Mouse (Mus musculus) hindbrain, embryonic 10.5 days (tissue): ENCODE results near the gene Cfap54. TPM values are rescaled to one million over a fixed set of nuclear protein-coding genes. Genes with fewer than 3 reads are reported as not detected.

ENCODE experiments used
- DNase-seq: peaks from one replicate; pipeline ENCODE4 v3.0.0-alpha.2; 2017; ENCODE audit warnings: low spot score
- H3K27ac ChIP-seq: fragments of 300-500 bp; sonication (generic); 2 replicates; pipeline ENCODE4 v1.5.1; 2016; ENCODE audit warnings: mild to moderate bottlenecking, moderate library complexity
- H3K27me3 ChIP-seq: fragments of 300-500 bp; sonication (generic); 2 replicates; pipeline ENCODE4 v1.6.1; 2016; ENCODE audit warnings: mild to moderate bottlenecking; ENCODE audit not compliant: poor library complexity, insufficient read depth, severe bottlenecking
- H3K36me3 ChIP-seq: fragments of 300-500 bp; sonication (generic); 2 replicates; pipeline ENCODE4 v1.6.1; 2016; ENCODE audit warnings: mild to moderate bottlenecking, moderate library complexity
- H3K4me1 ChIP-seq: fragments of 300-500 bp; sonication (generic); replicated peaks from 2 replicates; pipeline ENCODE4 v1.6.1; 2016; ENCODE audit warnings: mild to moderate bottlenecking
- H3K4me3 ChIP-seq: fragments of 300-500 bp; sonication (generic); 2 replicates; pipeline ENCODE4 v1.5.1; 2016; ENCODE audit warnings: mild to moderate bottlenecking, moderate library complexity
- H3K9me3 ChIP-seq: fragments of 300-500 bp; sonication (generic); 2 replicates; pipeline ENCODE4 v1.6.1; 2016; ENCODE audit warnings: mild to moderate bottlenecking, moderate library complexity
- WGBS: fragments of 180-500 bp; shearing (Covaris S2); methylation state at CpG from one replicate; pipeline ENCODE4 v1.1.7; 2016; 5-methylcytosine and 5-hydroxymethylcytosine counted together
- polyA plus RNA-seq: library from polyadenylated mRNA; unstranded; fragments of >200 nt; fragmentation: Nextera tagmentation; extraction: Ambion mirVana; gene quantifications from 2 replicates; pipeline ENCODE4 v1.2.1, GENCODE M21; 2016

The Cfap54 gene
- polyA plus RNA-seq, 1 experiment from 2014 or later = 1.4 TPM

GRCm38 (mm10) chr10:92942848-92943645 is 138.4 kb downstream of the Cfap54 start:
- Histone ChIP-seq H3K4me1 (no peaks in the 10 kb centered on the region), H3K9me3 (no peaks in the 10 kb centered on the region), H3K27me3 (no peaks in the 10 kb centered on the region), H3K4me3 (no peak overlapping the region), H3K36me3 (no peaks in the 10 kb centered on the region), H3K27ac (no peak overlapping the region)
- DNase-seq = no peak
- WGBS = 80% methylated on average over 7 of the region's 7 CpGs

- H3K4me1 ChIP-seq = no peaks in the 10 kb centered on the region
- no peaks in the 10 kb centered on the region for H3K36me3 ChIP-seq
- no peak for DNase-seq
- no peaks in the 10 kb centered on the region for H3K9me3 ChIP-seq
- H3K4me3 ChIP-seq = no peak overlapping the region
- WGBS = 65% methylated on average over 1 of the region's 1 CpGs
- no peaks in the 10 kb centered on the region for H3K27me3 ChIP-seq
- no peak overlapping the region for H3K27ac ChIP-seq
These were observed 139.8 kb downstream of the Cfap54 start for GRCm38 (mm10) chr10:92941616-92942015.

DNA sequence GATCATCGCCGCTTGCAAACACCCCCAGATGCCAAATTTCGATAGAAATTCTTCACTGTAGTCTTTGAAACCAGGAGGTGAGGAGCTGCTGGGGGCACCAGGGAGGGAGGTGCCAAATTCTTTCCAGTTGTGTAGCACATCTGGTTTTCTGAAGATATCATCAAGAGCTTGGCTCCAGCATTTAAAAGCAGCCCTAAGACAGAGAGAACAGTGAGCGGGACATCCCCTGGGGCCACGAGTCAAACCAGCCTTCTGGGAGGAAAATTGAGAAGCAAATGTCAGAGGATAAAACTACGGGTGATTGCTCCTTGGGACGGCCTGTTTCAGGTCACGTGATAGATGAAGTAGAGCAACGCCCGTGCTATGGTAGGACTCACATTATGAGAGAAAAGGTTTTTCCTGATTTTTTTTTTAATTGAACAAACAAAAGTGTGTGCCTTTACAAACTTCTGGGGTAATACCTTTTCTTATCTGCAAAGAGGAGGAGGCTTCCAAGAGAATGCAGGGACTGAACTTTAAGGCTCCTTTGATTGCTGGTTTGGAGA is 143.6 kb downstream of the Cfap54 start:
- WGBS = 73% methylated on average over 10 of the region's 10 CpGs
- Histone ChIP-seq H3K27ac (no peak overlapping the region), H3K36me3 (no peaks in the 10 kb centered on the region)

DNA sequence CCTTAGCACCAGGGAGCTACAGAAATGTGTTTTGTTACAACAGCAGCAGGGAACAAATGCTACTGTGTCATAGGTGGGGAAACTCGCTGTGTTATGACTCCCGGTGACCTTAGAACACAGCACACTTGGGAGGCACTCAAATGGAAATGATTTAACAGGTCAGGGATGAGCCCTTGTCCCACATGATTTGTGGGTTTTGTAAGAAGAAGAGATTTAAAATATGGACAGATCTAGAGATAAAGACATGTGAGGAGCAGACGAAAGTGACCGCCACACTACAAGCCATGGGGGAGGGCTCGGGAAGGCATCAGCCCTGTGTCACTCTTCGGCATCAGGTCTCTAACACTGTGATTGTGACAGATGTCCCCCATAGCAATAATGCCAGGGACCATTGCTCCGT is 144.3 kb downstream of the Cfap54 start:
- Histone ChIP-seq H3K9me3 (no peaks in the 10 kb centered on the region), H3K4me3 (no peak overlapping the region), H3K27me3 (no peaks in the 10 kb centered on the region), H3K27ac (no peak overlapping the region), H3K36me3 (no peaks in the 10 kb centered on the region), H3K4me1 (no peaks in the 10 kb centered on the region)
- DNase-seq = no peak
- WGBS = 83% methylated on average over 7 of the region's 7 CpGs

More for the DNA sequence above, 143.6 kb downstream of the Cfap54 start:
- H3K4me3 ChIP-seq = no peak overlapping the region
- H3K4me1 ChIP-seq = no peaks in the 10 kb centered on the region
- H3K9me3 ChIP-seq = no peaks in the 10 kb centered on the region
- no peaks in the 10 kb centered on the region for H3K27me3 ChIP-seq
- peak; percentile 4 for DNase-seq

- Histone ChIP-seq H3K27me3 (no peaks in the 10 kb centered on the region), H3K9me3 (no peaks in the 10 kb centered on the region), H3K27ac (no peak overlapping the region), H3K36me3 (no peaks in the 10 kb centered on the region), H3K4me3 (no peak overlapping the region), H3K4me1 (no peaks in the 10 kb centered on the region)
- DNase-seq = no peak
- 48% methylated on average over 5 of the region's 5 CpGs for WGBS
These were observed 146.9 kb downstream of the Cfap54 start for GRCm38 (mm10) chr10:92934506-92934905.

- no peak overlapping the region for H3K4me3 ChIP-seq
- no peaks in the 10 kb centered on the region for H3K27me3 ChIP-seq
- no peak overlapping the region for H3K27ac ChIP-seq
- no peak for DNase-seq
- 86% methylated on average over 6 of the region's 6 CpGs for WGBS
- no peaks in the 10 kb centered on the region for H3K9me3 ChIP-seq
- no peaks in the 10 kb centered on the region for H3K4me1 ChIP-seq
- H3K36me3 ChIP-seq = no peaks in the 10 kb centered on the region
These were observed 147.8 kb downstream of the Cfap54 start for GRCm38 (mm10) chr10:92933616-92934015.

GRCm38 (mm10) chr10:92932464-92932863 is 149.0 kb downstream of the Cfap54 start:
- H3K27ac ChIP-seq = no peak overlapping the region
- no peaks in the 10 kb centered on the region for H3K36me3 ChIP-seq
- no peaks in the 10 kb centered on the region for H3K4me1 ChIP-seq
- no peaks in the 10 kb centered on the region for H3K9me3 ChIP-seq
- no peaks in the 10 kb centered on the region for H3K27me3 ChIP-seq
- DNase-seq = no peak
- WGBS = 96% methylated on average over 12 of the region's 12 CpGs
- H3K4me3 ChIP-seq = no peak overlapping the region

- Histone ChIP-seq H3K27me3 (no peaks in the 10 kb centered on the region), H3K4me1 (no peaks in the 10 kb centered on the region), H3K9me3 (no peaks in the 10 kb centered on the region), H3K36me3 (no peaks in the 10 kb centered on the region), H3K4me3 (no peak overlapping the region), H3K27ac (no peak overlapping the region)
- 68% methylated on average over 1 of the region's 1 CpGs for WGBS
- no peak for DNase-seq
These were observed 151.4 kb downstream of the Cfap54 start for GRCm38 (mm10) chr10:92930036-92930435.

DNA sequence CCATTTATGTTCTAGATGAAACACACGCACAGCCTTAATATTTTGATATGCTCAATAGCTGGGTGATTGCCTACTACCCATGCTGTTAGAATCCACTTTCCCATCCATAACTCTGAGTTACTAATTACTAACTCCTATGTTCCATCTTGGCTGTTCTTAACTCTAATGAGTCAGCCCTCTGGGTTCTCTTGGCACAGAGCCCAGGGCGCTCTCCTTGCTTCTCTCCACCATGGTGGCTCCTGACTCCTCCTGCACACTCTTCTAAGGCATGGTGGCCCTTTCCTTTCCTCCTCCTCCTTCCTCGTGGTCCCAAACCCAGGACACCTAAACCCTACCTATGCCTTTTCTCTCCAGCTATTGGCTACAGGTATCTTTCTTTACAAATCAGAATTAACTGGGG is 153.2 kb downstream of the Cfap54 start:
- no peaks in the 10 kb centered on the region for H3K4me1 ChIP-seq
- no peaks in the 10 kb centered on the region for H3K9me3 ChIP-seq
- H3K27ac ChIP-seq = no peak overlapping the region
- no peak overlapping the region for H3K4me3 ChIP-seq
- 84% methylated on average over 3 of the region's 3 CpGs for WGBS
- no peaks in the 10 kb centered on the region for H3K36me3 ChIP-seq
- no peaks in the 10 kb centered on the region for H3K27me3 ChIP-seq
- DNase-seq = no peak

GRCm38 (mm10) chr10:92918551-92918950 is 162.9 kb downstream of the Cfap54 start:
- Histone ChIP-seq H3K4me1 (no peaks in the 10 kb centered on the region), H3K27me3 (no peaks in the 10 kb centered on the region), H3K9me3 (no peaks in the 10 kb centered on the region), H3K4me3 (no peak overlapping the region), H3K27ac (no peak overlapping the region), H3K36me3 (no peaks in the 10 kb centered on the region)
- DNase-seq = no peak
- WGBS = 82% methylated on average over 1 of the region's 1 CpGs

- peaks cover 10% of the 10 kb centered on the region for H3K4me1 ChIP-seq
- no peak for DNase-seq
- no peak overlapping the region for H3K4me3 ChIP-seq
- whole genome bisulfite sequencing = 59% methylated on average over 6 of the region's 6 CpGs
- no peaks in the 10 kb centered on the region for H3K9me3 ChIP-seq
- H3K27me3 ChIP-seq = no peaks in the 10 kb centered on the region
- H3K27ac ChIP-seq = no peak overlapping the region
- no peaks in the 10 kb centered on the region for H3K36me3 ChIP-seq
These were observed 174.2 kb downstream of the Cfap54 start for GRCm38 (mm10) chr10:92907246-92907645.

DNA sequence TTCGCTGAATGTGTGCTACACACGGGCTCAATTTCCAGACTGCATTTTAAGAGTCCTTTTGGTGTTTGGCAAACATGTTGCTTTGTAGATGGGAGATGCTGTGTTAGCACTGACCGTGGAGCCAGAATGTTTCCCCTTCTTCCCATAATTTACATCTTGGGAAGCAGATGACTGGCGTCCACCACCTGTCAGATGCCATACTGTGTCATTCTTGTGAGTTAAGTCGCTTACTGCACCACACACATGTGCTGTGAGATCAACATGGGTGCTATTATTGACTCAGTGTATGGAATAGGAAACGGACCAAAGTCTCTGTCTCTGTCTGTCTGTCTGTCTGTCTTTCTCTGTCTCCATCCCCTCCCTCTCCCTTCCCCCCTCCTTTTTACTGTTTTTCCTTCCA is 193.0 kb downstream of the Cfap54 start:
- H3K27me3 ChIP-seq = no peaks in the 10 kb centered on the region
- no peak for DNase-seq
- WGBS = 88% methylated on average over 6 of the region's 6 CpGs
- no peaks in the 10 kb centered on the region for H3K36me3 ChIP-seq
- no peak overlapping the region for H3K4me3 ChIP-seq
- no peaks in the 10 kb centered on the region for H3K9me3 ChIP-seq
- no peaks in the 10 kb centered on the region for H3K4me1 ChIP-seq
- no peak overlapping the region for H3K27ac ChIP-seq

GRCm38 (mm10) chr10:92878000-92878399 is 203.4 kb downstream of the Cfap54 start:
- no peaks in the 10 kb centered on the region for H3K4me1 ChIP-seq
- WGBS = 91% methylated on average over 3 of the region's 3 CpGs
- H3K4me3 ChIP-seq = no peak overlapping the region
- H3K27me3 ChIP-seq = no peaks in the 10 kb centered on the region
- no peak for DNase-seq
- no peaks in the 10 kb centered on the region for H3K9me3 ChIP-seq
- H3K36me3 ChIP-seq = no peaks in the 10 kb centered on the region
- H3K27ac ChIP-seq = no peak overlapping the region
